Mouse (Mus musculus): ENCODE measurements at regions not wholly inside any gene's neighbourhood (a gene's known extent, or its start where the extent isn't known, plus 50 kb on each side); places are given as distances from the start of the nearest gene placed in this dataset.

DNA sequence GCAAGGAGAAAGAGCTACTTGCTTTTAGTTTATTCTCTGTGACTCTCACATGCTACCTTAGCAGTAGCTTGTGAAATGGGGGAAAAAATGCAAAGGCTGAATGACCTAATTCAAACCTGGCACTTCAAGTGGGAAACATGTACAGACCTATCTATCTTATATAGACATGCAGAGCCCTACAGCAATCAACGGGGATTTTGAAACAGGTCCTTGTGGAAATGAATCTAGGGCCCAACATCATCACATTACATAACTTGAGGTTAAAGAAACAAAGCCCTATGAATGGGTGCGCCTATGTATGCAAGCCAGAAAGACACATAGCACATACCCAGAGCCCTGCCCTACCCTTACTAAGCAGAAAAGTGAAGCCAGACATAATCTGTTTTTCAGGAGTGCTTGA, 371.8 kb upstream of the A1bg start:
- no peak for DNase-seq (ENCODE audit: low spot score)

GRCm38 (mm10) chr15:61294131-61294530, 371.3 kb upstream of the A1bg start:
- no peak for DNase-seq (ENCODE audit: low spot score)

DNA sequence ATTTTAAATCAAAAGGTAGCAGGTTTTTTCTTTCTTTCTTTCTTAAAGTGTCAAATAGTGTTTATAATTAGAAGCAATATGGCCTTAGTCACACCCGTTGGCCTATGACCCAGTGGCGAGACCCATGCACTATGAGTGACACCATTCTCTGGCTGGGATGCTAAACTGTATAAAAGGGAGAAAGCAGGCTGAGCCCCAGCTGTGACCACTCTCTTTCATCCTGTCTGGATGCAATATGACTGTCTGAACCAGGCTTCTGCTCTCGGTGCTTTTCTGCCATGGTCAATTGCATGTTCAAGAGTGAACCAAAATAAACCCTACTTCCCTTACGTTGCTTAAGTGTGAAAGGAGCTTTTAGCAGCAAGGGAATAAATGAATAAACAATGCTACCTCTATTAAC, 346.0 kb upstream of the A1bg start:
- DNase-seq (ENCODE audit: low spot score) = no peak

GRCm38 (mm10) chr15:61259047-61259446, 336.2 kb upstream of the A1bg start:
- no peak for DNase-seq (ENCODE audit: low spot score)

DNA sequence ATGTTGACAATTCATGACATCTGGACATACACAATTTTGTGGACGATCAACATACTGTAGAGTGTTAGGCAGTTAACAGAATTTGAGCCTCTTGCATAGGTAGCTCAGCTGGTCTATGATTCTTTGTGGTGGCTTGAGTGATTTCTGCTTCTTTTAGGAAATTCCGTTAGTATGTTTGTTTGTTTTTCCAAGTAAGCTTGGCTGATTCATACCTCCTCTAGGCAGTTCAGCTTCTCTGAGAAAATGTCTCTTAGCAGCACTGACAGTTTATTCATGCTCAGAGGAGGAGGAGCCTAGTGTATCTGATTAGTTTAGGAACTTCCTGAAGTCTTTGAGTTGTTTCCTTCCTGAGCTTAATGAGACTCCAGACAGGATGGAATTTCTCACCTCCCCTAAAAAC, 321.7 kb upstream of the A1bg start:
- DNase-seq (ENCODE audit: low spot score) = no peak

GRCm38 (mm10) chr15:61242161-61242681, 319.4 kb upstream of the A1bg start:
- no peak for DNase-seq (ENCODE audit: low spot score)

DNA sequence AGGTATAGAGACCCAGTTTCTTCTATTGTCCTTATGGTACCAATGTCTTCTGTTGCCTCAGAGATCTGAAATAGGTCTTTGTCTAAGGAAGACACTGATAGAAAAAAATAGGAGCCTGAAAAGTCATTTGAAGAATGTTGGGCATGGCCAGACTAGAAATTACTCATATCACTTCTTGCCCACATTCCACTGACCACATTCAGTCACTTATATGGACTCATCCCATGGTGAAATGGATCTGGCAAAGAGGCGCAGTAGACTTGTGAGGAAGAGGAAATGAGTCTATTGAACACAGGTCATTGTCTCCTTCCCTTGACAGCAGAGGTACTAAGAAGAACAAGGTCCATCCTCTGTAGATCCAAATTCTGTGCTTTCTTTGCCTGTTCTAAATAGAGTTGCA, 318.9 kb upstream of the A1bg start:
- no peak for DNase-seq (ENCODE audit: low spot score)

- no peak for DNase-seq (ENCODE audit: low spot score)
These were observed 317.5 kb upstream of the A1bg start for GRCm38 (mm10) chr15:61240344-61240743.

DNA sequence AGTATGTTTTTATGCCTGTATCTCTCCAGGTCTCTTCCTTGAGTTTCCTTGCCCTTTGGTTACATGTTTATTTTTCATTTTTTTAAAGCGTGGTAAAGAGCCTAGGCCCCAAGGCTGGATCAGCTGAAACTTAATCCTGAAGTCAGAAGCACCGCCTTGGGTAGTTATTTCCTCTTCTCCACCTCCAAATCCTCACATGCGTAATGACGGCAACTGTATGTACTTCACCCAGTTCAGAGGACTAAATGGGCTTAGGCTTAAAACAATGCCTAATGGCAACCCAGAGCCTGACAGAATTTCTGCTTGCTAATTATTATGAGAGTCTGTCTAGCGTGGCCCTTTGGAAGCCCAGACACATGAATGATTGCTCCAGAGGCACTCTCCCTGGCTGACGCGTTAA, 316.6 kb upstream of the A1bg start:
- no peak for DNase-seq (ENCODE audit: low spot score)

GRCm38 (mm10) chr15:61238996-61239395, 316.2 kb upstream of the A1bg start:
- no peak for DNase-seq (ENCODE audit: low spot score)

GRCm38 (mm10) chr15:61229579-61229978, 306.8 kb upstream of the A1bg start:
- DNase-seq (ENCODE audit: low spot score) = no peak

DNA sequence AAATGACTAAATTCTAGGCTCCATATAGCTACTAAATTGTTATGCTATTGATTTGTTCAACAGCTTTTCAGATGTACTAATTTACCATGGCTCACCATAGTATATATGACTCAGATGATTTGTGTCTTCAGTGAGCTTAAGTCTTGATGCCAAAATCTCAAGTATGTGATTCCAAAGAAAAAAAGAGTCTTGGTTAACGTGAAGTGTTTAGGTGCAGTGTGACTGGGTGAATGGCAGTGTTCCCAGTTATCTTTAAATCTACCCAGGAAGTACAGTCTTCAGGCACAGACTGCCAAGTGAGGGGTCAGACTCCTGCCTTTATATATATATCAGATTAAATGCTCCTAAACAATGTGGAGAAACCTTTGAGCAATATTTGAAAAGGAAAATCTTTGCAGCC, 300.1 kb upstream of the A1bg start:
- DNase-seq (ENCODE audit: low spot score) = no peak

- DNase-seq (ENCODE audit: low spot score) = no peak
These were observed 287.3 kb upstream of the A1bg start for GRCm38 (mm10) chr15:61210161-61210560.

- DNase-seq (ENCODE audit: low spot score) = no peak
These were observed 267.2 kb upstream of the A1bg start for GRCm38 (mm10) chr15:61189981-61190380.

DNA sequence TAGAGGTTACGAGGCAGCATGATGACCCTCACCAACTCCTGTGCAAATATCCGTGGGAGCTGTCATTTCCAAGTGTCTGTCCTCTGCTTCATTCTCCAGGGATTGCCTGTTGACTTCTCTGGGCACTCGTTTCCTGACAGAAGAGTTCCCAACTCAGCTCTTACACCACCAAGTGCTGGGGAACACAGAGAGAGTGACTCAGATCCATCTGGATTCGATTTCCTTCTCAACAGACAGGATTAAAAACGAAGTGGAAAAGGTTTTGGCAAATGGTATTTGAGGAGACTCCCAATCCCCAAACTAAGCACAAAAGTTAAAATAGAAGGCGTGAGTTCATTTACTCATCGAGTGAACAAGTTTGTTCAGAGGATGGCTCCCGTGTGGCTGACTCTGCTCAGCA, 266.7 kb upstream of the A1bg start:
- no peak for DNase-seq (ENCODE audit: low spot score)

- no peak for DNase-seq (ENCODE audit: low spot score)
These were observed 261.8 kb upstream of the A1bg start for GRCm38 (mm10) chr15:61184597-61184963.

DNA sequence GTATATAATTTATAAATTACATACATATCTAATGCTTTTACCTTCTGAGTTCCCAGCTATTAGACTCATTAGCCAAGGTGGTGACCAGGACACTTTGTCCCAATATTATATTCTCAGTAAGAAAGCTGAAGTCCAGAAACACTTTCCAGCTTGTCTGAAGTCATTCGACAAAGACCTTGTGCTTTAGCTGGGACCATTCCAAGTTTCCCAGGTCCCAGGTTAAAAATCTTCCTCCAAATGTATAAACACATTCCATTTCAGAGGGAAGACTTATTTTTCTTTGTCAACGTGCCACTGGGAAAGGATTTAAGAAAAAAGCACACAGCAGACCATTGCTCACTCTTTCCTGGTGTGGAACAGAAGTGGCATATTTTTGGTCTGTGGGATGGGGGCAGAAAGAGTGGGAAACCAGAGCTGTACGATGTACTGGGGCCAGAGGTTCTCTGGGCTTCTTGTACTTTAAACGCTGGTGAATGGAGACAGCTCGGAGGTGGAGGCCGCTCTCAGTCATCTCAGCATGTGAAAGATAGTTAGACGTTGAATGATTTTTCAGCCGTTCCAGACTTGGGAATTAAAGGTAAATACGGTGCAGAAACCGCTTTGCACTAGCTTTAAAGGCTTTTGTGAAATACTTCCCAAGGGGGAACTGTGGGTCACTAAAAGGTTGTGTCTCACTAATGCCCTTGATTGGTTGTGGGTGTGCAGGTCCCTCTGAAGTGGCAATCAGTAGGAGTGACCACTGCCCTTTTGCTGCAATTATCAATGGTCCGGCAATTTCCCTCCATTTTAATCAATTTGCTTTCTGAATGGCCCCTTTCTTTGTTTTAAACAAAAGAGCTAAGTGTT, 261.2 kb upstream of the A1bg start:
- DNase-seq (ENCODE audit: low spot score) = no peak

GRCm38 (mm10) chr15:61183291-61183690, 260.5 kb upstream of the A1bg start:
- DNase-seq (ENCODE audit: low spot score) = no peak

- DNase-seq (ENCODE audit: low spot score) = no peak
These were observed 246.1 kb upstream of the A1bg start for GRCm38 (mm10) chr15:61168842-61169416.

DNA sequence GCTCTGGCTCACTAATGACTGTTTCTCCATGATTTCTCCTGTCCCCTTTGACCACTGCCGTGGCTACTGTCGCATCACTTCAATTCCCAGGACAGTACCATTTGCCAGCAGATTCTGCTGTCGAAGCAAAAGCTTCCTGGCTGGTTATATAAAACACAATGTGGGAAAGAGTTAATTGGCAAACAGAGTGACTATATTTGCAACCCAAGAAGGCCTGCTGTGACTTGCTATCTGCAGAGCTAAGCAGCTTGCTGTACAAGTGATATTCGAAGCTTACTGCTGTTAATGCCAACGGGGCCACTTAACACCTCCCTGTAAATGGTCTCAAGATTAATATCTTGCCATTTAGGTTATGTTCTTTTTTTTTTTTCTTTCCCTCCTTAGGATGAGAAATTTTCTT, 242.2 kb upstream of the A1bg start:
- DNase-seq (ENCODE audit: low spot score) = no peak

DNA sequence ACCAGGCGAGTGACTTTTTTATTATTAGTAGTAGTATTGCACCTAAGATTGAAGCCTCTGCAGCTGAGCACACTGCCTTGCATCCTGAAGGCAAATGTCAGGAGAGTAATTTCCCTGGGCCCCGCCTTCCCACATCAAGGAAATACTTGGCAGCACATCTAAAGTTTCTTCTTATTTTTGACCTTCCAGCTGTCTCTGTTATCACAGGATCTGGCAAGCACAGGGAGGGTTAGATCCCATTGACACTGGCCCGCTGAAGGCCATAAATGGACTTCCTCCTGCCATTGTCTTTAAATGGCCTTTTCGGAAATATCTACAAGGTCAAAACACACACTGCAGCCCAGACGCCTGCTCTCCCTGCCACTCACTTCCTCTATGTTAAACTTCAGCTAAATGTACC, 238.6 kb upstream of the A1bg start:
- no peak for DNase-seq (ENCODE audit: low spot score)

DNA sequence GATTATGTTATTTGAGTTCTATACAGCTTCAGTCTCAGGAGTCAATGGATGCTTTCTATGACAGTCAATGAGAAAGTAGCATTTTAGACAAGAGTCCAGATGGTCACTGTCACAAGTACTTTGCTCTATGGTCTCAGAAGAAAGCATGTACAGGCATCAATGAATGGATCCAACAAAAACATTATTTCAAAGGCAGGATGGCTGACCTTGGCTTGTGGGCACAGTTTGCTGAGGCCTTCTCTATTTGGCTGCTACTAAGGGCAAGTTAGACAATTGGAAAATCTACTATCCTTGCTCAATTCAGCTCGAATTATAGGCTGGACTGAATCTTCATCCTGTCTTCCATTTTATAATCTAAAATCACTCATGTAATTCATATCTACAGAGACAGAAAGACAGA, 237.9 kb upstream of the A1bg start:
- no peak for DNase-seq (ENCODE audit: low spot score)

DNA sequence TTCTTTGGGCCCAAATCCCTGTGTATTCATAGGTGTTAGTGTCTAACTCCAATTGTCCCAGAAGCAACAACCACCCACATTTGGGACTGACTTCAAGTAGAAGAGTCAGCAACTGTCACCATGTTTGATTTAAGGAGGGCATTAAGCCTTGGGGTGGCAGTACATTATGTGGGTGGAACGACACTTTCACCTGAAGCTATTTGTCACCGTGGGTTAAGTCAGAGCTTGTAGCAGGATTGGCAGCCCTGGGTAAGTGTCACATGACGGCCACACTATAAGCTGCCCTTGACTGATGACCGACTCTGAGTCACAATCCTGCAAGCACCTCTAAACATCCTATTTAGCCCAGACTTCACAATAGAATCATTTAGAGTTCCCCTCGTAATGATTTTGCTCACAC, 236.7 kb upstream of the A1bg start:
- DNase-seq (ENCODE audit: low spot score) = no peak

- peak; percentile 23 for DNase-seq (ENCODE audit: low spot score)
These were observed 235.3 kb upstream of the A1bg start for GRCm38 (mm10) chr15:61158041-61158545.
